Mouse (Mus musculus): Measurements from ENCODE around the gene Rps6ka5. TPM values are rescaled to one million over a fixed set of nuclear protein-coding genes. Genes with fewer than 3 reads are reported as not detected.

The Rps6ka5 gene
- polyA plus RNA-seq, 1 experiment from 2014 or later, result 1.6 TPM

DNA sequence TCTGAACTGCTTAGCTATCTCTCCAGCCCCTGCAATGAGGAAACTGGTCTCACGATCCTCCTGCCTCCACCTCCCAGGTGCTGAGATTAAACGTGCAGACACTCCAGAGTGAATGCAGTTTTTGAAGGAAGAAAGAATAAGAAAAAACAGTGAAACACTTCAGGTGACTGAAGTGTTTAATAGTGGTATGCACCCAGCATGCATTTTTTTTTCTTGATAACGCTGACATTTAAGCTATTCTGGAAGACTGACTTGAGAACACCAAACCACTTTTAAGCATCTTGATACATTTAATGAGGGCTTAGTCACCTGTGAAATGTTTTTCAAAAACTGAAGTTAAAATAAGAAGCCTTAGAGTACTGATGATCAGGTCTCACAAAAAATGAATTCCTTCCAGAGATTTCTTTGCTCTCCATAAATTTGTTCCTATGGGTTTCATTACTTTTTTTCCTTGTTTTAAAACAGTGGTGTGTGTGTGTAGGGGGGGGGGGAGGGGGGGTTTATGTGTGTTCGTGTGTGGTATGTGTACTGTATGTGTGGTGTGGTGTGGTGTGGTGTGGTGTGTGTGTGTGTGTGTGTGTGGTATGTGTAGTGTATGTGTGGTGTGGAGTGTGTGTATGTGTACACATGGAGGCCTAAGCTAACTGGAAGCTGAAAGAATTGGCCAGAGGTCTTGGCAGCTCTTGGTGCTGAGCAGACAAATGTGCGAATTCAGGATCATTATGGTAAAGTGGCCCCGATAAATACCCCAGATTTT lies 183.2 kb downstream of the Rps6ka5 start:
- Histone ChIP-seq H3K36me3 (replicated peaks) (no peaks in the 10 kb centered on the region), H3K4me1 (replicated peaks) (no peaks in the 10 kb centered on the region), H3K4me2 (no peak overlapping the region), H3K27me3 (no peaks in the 10 kb centered on the region), H3K4me3 (replicated peaks) (no peak overlapping the region), H3K9ac (no peak overlapping the region), H3K27ac (replicated peaks) (no peak overlapping the region), H3K9me3 (replicated peaks) (no peaks in the 10 kb centered on the region)
- WGBS (ENCODE audit: insufficient replicate concordance), result 66% methylated on average over 6 of the region's 6 CpGs
- ATAC-seq (ENCODE audit: insufficient read depth), result no peak

DNA sequence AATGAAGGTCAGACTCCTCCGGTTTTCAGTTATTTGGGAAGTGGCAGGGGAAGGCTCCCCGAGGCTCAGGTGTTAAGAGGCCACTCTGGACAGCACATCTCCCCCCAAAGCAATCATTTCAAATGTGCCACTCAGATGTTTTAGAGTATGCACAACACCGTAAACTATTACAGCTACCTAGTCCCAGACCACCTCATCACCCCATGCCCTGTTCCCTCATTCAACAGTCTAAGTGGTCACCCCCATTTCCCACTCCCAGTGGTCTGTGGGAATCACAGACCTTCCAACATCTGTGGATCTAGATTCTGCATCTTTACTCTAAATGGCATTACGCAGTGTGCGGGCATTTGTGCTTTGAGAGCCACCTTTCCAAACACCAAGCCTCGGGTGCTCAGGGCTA lies 184.3 kb downstream of the Rps6ka5 start:
- H3K4me2 ChIP-seq, result no peak overlapping the region
- H3K36me3 ChIP-seq (replicated peaks), result no peaks in the 10 kb centered on the region
- H3K27me3 ChIP-seq, result no peaks in the 10 kb centered on the region
- no peak for ATAC-seq (ENCODE audit: insufficient read depth)
- H3K4me3 ChIP-seq (replicated peaks), result no peak overlapping the region
- no peaks in the 10 kb centered on the region for H3K9me3 ChIP-seq (replicated peaks)
- no peak overlapping the region for H3K9ac ChIP-seq
- no peaks in the 10 kb centered on the region for H3K4me1 ChIP-seq (replicated peaks)
- whole genome bisulfite sequencing (ENCODE audit: insufficient replicate concordance), result 71% methylated on average over 6 of the region's 6 CpGs
- no peak overlapping the region for H3K27ac ChIP-seq (replicated peaks)

DNA sequence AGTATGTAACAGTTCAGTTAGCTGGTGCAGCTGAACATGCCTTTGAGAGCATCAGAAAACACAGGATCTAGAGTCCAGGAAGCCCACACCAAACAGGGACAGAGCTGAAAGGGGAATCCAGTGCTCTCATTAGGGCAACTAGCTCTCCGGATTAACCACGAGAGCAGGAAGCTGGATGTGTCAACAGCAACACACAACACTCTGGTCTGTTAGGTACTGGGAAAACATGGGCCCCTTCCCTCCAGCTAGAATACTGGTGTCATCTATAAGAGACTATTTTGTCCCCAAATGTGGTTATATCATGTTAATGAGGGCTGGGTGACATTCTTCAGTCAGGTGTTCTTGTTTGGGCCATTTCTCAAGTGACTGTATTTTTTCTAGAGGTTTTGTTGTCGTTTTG lies 184.7 kb downstream of the Rps6ka5 start:
- 23% methylated on average over 3 of the region's 3 CpGs for WGBS (ENCODE audit: insufficient replicate concordance)
- H3K36me3 ChIP-seq (replicated peaks), result no peaks in the 10 kb centered on the region
- no peaks in the 10 kb centered on the region for H3K9me3 ChIP-seq (replicated peaks)
- no peak for ATAC-seq (ENCODE audit: insufficient read depth)
- H3K27me3 ChIP-seq, result no peaks in the 10 kb centered on the region
- H3K9ac ChIP-seq, result no peak overlapping the region
- no peak overlapping the region for H3K4me3 ChIP-seq (replicated peaks)
- no peaks in the 10 kb centered on the region for H3K4me1 ChIP-seq (replicated peaks)
- no peak overlapping the region for H3K4me2 ChIP-seq
- H3K27ac ChIP-seq (replicated peaks), result no peak overlapping the region

DNA sequence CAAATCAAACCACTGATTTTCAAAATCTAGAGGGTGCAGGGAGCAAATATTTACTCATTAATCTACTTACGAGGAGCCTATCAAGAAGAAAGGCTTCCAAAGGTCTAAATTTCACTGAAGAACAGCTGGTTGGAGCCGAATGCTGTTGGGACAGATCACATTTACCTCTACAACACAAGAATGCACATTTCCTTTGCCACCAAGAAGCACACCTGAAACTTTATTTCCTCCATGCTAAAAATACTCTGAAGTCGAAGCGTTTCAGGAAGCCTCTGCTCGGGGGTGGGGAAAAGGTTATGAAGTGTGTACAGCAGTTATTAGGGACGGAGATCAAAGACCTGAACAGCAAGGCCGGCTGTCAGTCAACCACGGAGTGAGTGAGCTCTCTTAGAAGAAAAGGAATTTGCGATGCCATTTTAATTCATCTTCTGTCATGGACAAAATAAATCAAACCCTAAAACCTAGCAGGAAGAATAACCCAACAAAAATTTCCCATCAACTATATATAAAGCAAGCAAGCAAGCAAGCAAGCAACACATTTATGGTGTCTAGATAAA lies 187.5 kb downstream of the Rps6ka5 start:
- H3K9me3 ChIP-seq (replicated peaks), result no peaks in the 10 kb centered on the region
- no peaks in the 10 kb centered on the region for H3K36me3 ChIP-seq (replicated peaks)
- WGBS (ENCODE audit: insufficient replicate concordance), result 27% methylated on average over 9 of the region's 9 CpGs
- H3K4me3 ChIP-seq (replicated peaks), result no peak overlapping the region
- H3K9ac ChIP-seq, result no peak overlapping the region
- ATAC-seq (ENCODE audit: insufficient read depth), result no peak
- no peak overlapping the region for H3K4me2 ChIP-seq
- no peak overlapping the region for H3K27ac ChIP-seq (replicated peaks)
- H3K27me3 ChIP-seq, result no peaks in the 10 kb centered on the region
- H3K4me1 ChIP-seq (replicated peaks), result no peaks in the 10 kb centered on the region

DNA sequence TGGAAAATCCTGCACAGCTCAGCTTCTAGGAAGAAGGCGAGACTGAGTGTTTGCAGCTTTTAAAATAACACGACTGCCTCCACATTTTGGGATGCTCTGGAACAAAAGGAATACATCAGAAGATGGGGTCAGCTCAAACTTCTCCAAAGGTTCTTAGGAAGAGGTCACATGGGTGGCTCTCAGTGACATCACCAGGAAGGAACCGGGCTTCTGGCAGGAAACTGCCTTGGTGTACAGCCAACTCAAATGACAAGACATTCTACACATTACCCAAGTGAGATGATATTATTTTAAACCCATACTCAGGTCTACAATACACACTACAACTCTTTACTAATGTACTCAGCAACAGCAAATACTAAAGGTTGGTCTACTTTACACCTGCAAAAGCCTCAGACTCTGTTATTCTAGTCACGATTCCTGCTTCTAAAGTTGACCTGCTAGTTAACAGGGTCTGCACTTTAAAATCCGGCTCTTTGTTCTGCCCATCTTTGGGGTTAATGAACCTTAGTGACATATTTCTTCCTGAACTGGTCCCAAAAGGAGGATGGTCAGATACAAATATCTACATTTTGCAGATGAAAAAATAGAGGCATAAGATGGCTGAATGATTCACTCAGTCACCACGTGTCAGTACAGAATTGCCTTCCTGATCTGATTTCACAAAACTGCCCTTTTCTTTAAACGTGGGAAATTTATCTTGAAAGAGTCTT lies 188.2 kb downstream of the Rps6ka5 start:
- no peaks in the 10 kb centered on the region for H3K27me3 ChIP-seq
- no peaks in the 10 kb centered on the region for H3K36me3 ChIP-seq (replicated peaks)
- no peak overlapping the region for H3K4me2 ChIP-seq
- ATAC-seq (ENCODE audit: insufficient read depth), result no peak
- no peak overlapping the region for H3K27ac ChIP-seq (replicated peaks)
- H3K9me3 ChIP-seq (replicated peaks), result no peaks in the 10 kb centered on the region
- WGBS (ENCODE audit: insufficient replicate concordance), result 35% methylated on average over 7 of the region's 7 CpGs
- H3K9ac ChIP-seq, result no peak overlapping the region
- H3K4me1 ChIP-seq (replicated peaks), result no peaks in the 10 kb centered on the region
- no peak overlapping the region for H3K4me3 ChIP-seq (replicated peaks)

DNA sequence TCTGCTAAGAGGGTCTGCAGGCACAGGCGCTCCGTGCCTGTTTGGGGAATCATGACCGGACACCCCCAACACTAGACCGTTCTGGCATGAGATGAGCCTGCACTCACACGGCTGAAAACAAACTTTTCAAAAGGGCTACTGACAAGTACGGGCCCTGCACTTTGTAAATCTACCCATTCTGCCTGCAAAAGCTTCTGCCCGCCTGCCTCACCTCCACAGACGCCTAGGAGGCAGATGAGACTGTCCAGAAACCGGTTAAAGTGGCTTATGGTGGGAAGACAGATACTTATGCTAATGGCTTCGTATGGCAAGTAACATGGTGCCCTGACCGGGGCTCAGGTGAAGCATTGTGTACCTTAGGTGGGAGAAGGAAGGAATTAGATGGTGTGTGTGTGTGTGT lies 189.7 kb downstream of the Rps6ka5 start:
- no peaks in the 10 kb centered on the region for H3K4me1 ChIP-seq (replicated peaks)
- H3K27me3 ChIP-seq, result no peaks in the 10 kb centered on the region
- no peak overlapping the region for H3K27ac ChIP-seq (replicated peaks)
- no peak overlapping the region for H3K4me2 ChIP-seq
- 61% methylated on average over 11 of the region's 11 CpGs for WGBS (ENCODE audit: insufficient replicate concordance)
- H3K36me3 ChIP-seq (replicated peaks), result no peaks in the 10 kb centered on the region
- no peak overlapping the region for H3K9ac ChIP-seq
- no peak overlapping the region for H3K4me3 ChIP-seq (replicated peaks)
- H3K9me3 ChIP-seq (replicated peaks), result no peaks in the 10 kb centered on the region
- no peak for ATAC-seq (ENCODE audit: insufficient read depth)

DNA sequence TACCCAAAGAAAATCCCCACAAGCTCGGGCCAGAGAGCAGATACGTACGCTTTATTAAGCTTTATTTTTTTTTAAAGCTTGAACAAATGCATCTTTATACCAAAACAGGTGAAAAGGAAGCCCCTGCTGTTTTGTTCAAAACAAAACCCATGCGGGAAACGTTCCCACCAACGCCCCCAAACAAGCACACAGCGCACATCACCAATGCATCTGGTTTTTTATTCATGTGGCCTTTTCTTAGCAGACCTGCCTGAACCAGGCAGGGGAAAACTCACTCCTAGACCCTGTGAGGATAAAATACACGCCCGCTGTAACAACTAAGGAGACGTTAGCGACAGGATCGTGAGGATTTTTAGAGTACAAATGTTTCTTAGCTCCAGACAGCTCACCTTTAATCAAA lies 191.8 kb downstream of the Rps6ka5 start:
- Histone ChIP-seq H3K4me2 (no peak overlapping the region), H3K9ac (no peak overlapping the region), H3K36me3 (replicated peaks) (no peaks in the 10 kb centered on the region), H3K4me3 (replicated peaks) (no peak overlapping the region), H3K4me1 (replicated peaks) (no peaks in the 10 kb centered on the region; the same call in 1 of the 2 replicates), H3K27me3 (no peaks in the 10 kb centered on the region), H3K9me3 (replicated peaks) (no peaks in the 10 kb centered on the region), H3K27ac (replicated peaks) (no peak overlapping the region)
- WGBS (ENCODE audit: insufficient replicate concordance), result 73% methylated on average over 12 of the region's 12 CpGs
- no peak for ATAC-seq (ENCODE audit: insufficient read depth)

DNA sequence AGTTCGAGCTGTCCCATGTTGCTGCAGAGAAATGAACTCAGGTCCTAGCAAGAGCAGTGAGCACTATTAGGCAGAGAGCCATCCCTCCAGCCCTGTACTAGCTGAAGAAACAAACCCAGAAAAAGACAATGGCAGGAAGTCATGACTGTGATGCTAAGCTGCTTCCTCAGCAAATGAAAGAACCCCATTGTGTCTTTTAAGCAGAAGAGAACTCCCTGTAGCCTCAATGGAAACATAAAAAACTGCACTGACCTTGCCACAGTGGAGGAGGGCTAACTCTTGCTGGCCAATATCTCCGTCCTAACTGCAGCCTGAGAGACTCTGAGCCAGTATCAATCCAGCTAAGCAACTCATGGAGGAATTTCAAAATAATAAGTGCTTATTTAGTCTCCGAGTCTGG lies 192.8 kb downstream of the Rps6ka5 start:
- 58% methylated on average over 3 of the region's 3 CpGs for WGBS (ENCODE audit: insufficient replicate concordance)
- no peak overlapping the region for H3K4me3 ChIP-seq (replicated peaks)
- no peaks in the 10 kb centered on the region for H3K9me3 ChIP-seq (replicated peaks)
- H3K9ac ChIP-seq, result no peak overlapping the region
- no peak overlapping the region for H3K4me2 ChIP-seq
- no peaks in the 10 kb centered on the region; the same call in 1 of the 2 replicates for H3K4me1 ChIP-seq (replicated peaks)
- no peak overlapping the region for H3K27ac ChIP-seq (replicated peaks)
- no peaks in the 10 kb centered on the region for H3K36me3 ChIP-seq (replicated peaks)
- no peak for ATAC-seq (ENCODE audit: insufficient read depth)
- H3K27me3 ChIP-seq, result no peaks in the 10 kb centered on the region

DNA sequence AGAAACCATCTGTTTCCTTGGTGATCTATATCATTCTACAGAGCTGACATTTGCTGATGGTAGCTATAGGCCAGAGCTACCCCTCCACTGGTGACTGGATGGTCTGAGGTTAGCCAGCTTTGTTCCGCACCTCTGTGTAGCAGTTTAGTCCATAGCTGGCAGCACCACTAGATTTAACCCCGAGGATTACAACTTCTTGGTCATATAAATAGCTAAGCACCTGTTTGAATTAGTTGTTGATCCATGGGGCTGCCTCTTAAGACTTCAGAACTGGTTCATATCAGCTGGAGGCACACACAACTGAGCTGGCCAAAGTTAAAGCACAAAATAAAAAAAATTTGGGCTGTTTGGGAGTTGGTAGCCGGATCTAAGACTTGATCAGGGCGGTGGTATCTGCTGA lies 193.6 kb downstream of the Rps6ka5 start:
- no peaks in the 10 kb centered on the region for H3K36me3 ChIP-seq (replicated peaks)
- H3K27me3 ChIP-seq, result no peaks in the 10 kb centered on the region
- no peaks in the 10 kb centered on the region for H3K9me3 ChIP-seq (replicated peaks)
- ATAC-seq (ENCODE audit: insufficient read depth), result no peak
- 45% methylated on average over 4 of the region's 4 CpGs for WGBS (ENCODE audit: insufficient replicate concordance)
- H3K27ac ChIP-seq (replicated peaks), result no peak overlapping the region
- H3K4me2 ChIP-seq, result no peak overlapping the region
- H3K4me3 ChIP-seq (replicated peaks), result no peak overlapping the region
- H3K4me1 ChIP-seq (replicated peaks), result no peaks in the 10 kb centered on the region; the same call in 1 of the 2 replicates
- no peak overlapping the region for H3K9ac ChIP-seq

DNA sequence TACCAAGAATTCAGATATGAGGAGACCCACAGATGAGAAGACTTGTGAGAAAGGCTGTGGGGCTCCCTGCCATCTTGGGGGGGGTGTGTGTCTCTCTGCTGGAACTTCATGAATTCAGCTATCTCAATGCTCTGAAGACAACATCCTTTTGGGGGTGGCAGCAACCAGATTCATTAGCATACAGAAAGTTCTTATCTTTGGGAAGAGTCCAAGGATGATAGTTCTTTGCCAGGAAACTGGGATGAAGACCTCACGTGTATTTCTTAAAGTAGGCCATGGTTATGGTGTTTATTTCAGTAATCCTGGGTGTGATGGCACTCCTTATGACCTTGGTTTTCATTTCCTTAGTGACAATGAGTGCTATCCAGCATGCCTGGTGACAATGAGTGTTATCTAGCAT lies 195.0 kb downstream of the Rps6ka5 start:
- Histone ChIP-seq H3K9ac (no peak overlapping the region), H3K4me3 (replicated peaks) (no peak overlapping the region), H3K27me3 (no peaks in the 10 kb centered on the region), H3K36me3 (replicated peaks) (no peaks in the 10 kb centered on the region), H3K27ac (replicated peaks) (no peak overlapping the region), H3K9me3 (replicated peaks) (no peaks in the 10 kb centered on the region), H3K4me1 (replicated peaks) (peaks cover 5% of the 10 kb centered on the region; the same call in 1 of the 2 replicates), H3K4me2 (no peak overlapping the region)
- no peak for ATAC-seq (ENCODE audit: insufficient read depth)
- 47% methylated on average over 1 of the region's 1 CpGs for WGBS (ENCODE audit: insufficient replicate concordance)

DNA sequence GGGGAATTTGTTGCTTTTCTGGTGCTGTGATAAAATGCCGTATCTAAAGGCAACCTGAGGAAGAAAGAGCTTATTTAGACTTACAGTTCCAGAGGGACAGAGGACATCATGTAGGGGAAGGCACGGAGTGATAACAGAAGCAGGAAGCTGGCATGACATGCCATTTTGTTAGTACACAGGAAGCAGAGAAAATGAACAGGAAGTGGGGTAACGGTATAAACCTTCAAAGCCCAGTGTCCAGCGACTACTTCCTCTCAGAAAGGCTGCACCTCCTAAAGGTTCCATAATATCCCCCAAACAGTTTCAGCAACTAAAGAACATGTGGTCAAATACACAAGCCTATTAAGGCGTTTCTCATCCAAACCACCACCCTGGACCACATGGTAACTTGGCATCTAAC lies 195.9 kb downstream of the Rps6ka5 start:
- Histone ChIP-seq H3K9me3 (replicated peaks) (no peaks in the 10 kb centered on the region), H3K4me2 (no peak overlapping the region), H3K27ac (replicated peaks) (no peak overlapping the region), H3K27me3 (no peaks in the 10 kb centered on the region), H3K9ac (no peak overlapping the region), H3K4me3 (replicated peaks) (no peak overlapping the region), H3K36me3 (replicated peaks) (no peaks in the 10 kb centered on the region), H3K4me1 (replicated peaks) (peaks cover 5% of the 10 kb centered on the region; the same call in 1 of the 2 replicates)
- ATAC-seq (ENCODE audit: insufficient read depth), result no peak
- WGBS (ENCODE audit: insufficient replicate concordance), result 40% methylated on average over 5 of the region's 5 CpGs

Measured in liver, embryonic 15.5 days (tissue).